Mouse (Mus musculus) spleen, adult 2 months (tissue): Measurements from ENCODE around the gene Gbx2.

Source experiments
- CTCF ChIP-seq: fragments of 200-500 bp; IDR thresholded peaks from 2 replicates; pipeline ENCODE4 v1.5.1; 2011; ENCODE audit warnings: mild to moderate bottlenecking, inconsistent platforms; ENCODE audit not compliant: insufficient read depth, insufficient read length, insufficient replicate concordance; ENCODE audit errors: extremely low read depth
- POLR2A ChIP-seq: fragments of 200-500 bp; IDR thresholded peaks from 2 replicates; pipeline ENCODE4 v1.6.1; 2011; ENCODE audit warnings: low read depth, low read length, inconsistent platforms

GRCm38 (mm10) chr1:89880193-89880592 lies 50.8 kb downstream of the Gbx2 start:
- TF ChIP-seq POLR2A, result no peak
- TF ChIP-seq CTCF, result no peak
